Mouse (Mus musculus) spleen, adult 2 months (tissue): ENCODE measurements around the gene Pik3c2b.

Experiments
- CTCF ChIP-seq: fragments of 200-500 bp; IDR thresholded peaks from 2 replicates; pipeline ENCODE4 v1.5.1; 2011; ENCODE audit warnings: mild to moderate bottlenecking, inconsistent platforms; ENCODE audit not compliant: insufficient read depth, insufficient read length, insufficient replicate concordance; ENCODE audit errors: extremely low read depth
- POLR2A ChIP-seq: fragments of 200-500 bp; IDR thresholded peaks from 2 replicates; pipeline ENCODE4 v1.6.1; 2011; ENCODE audit warnings: low read depth, low read length, inconsistent platforms

- no peak for TF ChIP-seq CTCF
- no peak for TF ChIP-seq POLR2A
These were observed 86.5 kb downstream of the Pik3c2b start for GRCm38 (mm10) chr1:133131936-133132335.
